Mouse (Mus musculus) cerebellum, postnatal 25 days (tissue): Measurements from ENCODE around the gene Bnip2.

Experiments used
- DNase-seq, 2 experiments: peaks; one replicate each; pipeline ENCODE4 v3.0.0; 2021; ENCODE audit warnings: mixed read lengths in 2 of 2

Bnip2 gene

DNA sequence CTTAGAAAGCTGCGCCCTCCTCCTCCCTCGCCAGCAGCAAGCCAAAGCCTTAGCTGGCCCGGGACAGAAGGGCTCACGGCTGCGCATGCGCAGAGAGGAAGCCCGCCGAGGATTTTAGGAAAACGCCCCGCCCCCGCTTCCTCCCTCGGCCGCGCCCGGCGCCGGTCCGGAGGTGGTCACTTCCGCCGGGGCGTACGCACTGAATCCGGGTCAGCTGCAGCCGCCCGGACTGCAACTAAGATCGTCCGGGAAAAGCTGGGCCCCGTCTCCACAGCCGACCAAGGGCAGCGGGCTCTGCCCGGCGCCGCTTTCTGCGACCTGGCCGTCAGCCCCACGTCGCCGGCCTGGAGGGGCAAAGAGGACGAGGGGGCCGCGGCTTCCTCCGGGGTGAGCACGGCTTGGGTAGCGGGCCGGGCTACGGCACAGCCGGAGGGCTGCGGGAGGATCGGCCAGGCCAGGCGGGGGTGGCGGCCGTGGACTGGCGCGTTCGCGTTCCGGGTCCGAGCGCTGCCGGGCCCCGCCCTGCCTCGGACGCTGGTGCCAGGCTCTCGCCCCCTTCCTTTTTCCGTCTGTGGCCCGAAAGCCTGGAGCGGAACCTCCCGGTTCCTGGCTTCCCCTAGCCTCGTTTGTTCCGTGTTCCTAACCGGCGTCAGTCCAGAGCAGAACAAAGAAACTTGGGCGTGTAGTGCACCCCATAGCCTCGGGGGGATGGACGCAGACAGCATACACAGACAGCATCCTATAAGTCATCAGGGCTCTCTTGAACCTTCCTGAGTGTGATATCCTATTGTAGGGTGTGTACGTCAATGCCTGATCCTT lies at the start of gene Bnip2:
TSS of gene Bnip2 (plus strand) at position 164 of the 819 bp plus-strand sequence.
- DNase-seq = peak; percentile 98 to 99

DNA sequence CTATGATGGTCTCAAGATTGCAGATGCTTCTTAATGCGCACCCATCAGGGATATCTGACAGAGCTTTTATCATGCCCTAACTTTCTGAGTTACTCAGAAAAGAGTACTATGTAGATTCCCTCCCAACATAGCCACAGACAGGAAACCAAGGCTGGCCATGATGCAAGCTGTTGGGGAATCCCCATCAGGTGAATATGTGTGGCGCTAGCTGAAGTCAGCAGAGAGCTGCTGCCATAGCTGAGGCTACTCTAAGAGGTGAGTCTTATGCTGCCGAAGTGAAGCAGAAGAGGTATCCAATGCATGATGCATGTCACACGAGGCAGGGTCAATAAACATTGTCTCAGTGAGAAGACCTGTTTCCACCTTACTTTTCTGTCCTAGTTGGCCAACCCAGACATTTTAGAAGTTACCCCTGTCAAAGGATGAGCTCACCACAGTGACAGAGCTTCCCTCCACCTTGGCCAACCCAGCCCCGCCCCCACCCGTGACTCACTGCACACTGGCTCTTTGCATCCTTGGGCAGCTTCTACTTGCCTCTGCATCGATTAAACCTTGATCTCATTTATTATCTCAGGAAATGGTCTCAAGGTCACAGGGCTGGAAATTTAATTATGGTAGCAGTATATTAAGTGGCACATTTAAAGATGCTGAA lies 48.3 kb upstream of the Bnip2 start:
- no peak for DNase-seq

DNA sequence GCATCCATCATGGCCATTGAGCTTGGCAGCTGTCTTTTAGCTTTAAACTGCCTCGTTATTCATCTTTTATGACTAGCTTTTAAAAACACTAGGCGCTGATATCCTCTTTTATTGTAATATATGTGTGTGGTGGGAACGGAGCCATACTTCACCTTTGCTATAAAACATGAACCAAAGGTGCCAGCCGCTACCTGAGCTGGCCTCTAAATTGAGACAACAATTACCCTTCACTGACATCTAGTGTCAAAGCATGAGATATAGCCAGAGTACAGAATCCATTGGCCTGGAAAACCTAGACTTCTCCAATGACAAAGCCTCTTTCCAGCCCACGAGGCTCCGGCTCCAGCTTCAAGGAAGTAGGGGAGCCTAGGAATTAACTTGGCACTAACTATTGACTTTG lies 47.7 kb upstream of the Bnip2 start:
- no peak for DNase-seq

DNA sequence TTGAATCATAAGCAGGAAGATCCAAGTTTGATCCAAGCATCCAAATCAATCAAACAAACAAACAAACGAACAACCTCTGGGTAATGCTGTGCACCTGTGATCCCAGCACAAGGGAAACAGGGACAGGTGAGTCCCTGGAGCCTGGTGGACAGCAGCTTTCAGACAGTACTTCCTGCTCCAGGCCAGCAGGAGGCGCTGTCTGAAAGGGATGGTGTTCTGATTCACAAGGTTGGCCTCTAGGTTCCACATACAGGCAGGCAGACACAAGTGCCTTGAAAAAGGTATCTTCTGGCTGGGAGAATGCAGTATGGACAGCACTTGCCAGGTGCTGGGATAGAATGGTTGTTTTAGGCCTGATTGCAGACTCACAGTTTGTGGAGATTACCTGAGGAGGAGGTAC lies 40.3 kb upstream of the Bnip2 start:
- DNase-seq = peak in 1 of 2 experiments; percentile 17

DNA sequence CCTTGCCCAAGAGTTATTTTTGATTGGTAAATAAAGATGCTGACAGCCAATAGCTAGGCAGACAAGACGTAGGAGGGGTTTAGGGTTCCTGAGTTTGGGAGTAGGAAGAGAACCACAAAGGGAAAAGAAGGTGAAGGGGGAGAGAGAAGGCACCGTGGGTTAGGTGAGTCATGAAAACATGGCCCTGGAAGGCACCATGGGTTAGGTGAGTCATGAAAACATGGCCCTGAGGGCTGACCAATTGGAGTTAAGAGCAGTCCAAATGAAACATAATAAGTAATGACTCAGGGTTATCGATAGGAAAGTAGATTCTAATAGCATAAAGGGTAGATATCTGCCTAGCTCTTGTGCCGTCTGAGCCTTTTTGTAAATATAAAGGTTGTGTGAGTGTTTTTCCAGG lies 39.6 kb upstream of the Bnip2 start:
- no peak for DNase-seq

DNA sequence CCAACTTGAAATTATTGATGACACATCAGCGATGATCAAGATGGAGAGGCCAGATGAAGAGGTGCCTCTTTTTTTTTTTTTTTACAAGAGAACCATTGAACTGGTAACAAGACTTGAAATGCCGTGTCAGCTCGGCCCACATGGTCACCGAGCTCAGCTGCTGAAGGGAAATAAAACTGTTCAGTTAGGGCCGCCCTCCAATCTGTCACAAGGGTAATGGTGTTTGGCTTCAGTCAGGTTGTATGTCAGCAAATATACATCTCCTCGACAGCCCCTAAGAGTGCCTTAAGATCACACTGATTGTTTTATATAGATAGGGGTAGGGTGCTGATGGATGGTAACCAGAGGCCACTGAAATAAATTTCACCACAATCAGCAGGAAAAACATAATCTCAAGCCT lies 28.3 kb upstream of the Bnip2 start:
- DNase-seq = no peak

DNA sequence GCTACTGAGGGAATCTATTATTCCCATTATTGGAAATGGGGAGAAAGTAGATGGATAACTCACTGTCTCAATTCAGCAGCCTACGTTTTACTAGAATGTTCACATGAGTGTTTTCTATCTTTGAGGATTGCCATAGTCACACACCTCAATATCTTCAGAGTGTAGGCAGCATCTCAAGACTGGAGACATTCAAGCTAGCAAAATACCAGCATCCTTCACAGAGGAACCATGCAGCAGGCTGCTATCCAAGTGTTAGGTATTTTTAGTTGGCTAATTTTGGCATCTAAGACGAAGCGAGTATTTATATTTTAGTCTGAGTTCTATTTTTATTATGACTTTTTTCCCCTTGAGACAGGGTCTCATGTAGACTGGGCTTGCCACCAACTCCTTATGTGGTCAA lies 24.9 kb upstream of the Bnip2 start:
- no peak for DNase-seq

DNA sequence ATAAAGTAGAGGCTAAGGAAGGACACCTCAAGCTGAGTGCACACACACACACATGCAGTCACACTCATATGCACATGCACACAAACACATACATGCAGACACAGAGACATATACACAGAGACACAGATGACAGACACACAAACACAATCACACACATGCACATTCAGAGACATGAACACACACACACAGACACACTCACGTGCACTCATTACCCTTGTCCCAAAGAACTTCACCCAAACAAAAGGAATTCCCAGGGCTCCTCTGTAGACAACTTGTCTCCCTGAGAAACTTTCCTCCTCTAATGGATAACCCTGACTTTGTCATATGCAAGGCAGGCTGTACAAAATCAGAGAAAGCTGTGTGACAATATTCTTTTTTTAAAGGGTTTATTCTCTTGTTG lies 3.7 kb upstream of the Bnip2 start:
- no peak for DNase-seq

DNA sequence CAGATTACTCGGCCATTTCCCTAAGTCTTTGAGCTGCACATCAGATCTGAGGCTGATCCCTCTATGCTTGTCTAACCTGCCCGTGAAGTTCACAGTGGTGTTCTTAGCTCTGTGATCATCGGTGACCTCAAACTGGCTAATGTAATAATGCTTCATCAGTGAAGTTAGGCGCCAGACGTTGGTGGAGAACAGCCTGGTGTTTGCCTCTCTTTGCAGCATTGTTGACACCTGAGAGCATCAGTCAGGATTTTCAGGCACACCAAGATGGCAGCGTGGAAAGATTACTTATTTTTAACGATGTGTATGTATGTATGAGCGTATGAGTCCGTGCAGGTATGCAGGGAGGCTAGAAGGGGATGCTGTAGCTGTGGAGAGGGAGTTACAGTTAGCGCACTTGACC lies 3.2 kb upstream of the Bnip2 start:
- no peak for DNase-seq

DNA sequence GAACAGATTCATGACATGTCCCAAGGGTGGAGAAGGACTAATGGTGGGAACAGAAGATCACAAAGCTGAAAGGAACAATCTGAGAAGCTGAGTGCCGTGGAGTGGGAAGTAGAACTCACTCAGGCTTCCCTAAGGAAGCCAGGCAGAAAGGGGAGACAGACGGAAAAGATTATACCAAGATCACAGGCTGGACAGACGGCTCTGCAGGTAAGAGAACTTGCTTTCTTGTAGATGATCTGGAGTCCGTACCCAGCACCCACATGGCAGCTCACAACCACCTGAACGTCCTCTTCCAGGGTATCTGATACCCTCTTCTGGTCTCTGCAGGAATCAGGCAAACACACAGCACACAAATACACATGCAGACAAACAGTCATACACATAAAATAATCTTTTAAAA lies 2.7 kb upstream of the Bnip2 start:
- DNase-seq = no peak

DNA sequence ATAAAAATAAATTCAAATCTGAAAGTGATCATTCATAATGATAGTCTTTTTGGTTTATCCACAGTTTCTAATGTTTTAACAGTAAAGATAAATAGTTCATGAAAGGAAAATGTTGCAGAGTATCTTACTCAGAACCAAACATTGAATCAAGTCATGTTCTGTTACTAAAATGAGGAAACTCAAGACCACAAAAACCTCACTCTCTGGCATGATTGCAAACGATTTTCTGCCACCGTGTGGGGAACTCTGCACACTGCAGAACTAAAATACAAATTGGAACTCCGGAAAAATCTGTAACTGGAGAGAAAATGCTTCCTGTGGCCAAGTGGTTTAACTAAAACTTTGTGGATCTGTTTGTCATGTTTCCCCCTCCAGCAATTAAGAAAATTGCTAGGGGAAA lies 1.7 kb upstream of the Bnip2 start:
- peak; percentile 44 to 70 for DNase-seq

DNA sequence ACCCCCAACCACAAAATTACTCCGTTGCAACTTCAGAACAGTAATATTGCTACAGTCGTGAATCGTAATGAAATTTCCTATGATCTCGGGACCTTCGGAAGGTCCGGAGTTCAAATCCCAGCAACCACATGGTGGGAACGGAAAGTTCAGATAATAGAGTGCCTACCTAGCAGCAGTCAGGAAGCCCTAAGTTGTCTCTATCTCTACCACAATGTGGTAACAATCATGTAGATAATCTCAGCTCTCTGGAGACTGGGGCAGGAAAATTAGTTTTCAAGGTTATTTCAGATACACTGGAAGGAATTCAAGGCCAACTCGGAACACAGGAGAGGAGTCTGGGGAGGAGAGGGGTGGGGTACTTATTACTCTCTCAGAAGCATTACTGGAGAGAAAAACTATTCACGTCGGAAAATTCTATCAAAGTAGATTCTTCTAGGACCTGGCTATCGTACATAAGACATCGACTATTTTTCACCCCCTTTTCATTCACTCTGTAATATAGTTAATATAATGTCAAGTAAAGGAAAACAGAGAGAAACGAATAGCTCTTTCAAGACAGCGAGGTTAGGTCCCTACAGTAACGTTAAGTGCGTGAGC lies 462 bp upstream of the Bnip2 start:
- no peak for DNase-seq

DNA sequence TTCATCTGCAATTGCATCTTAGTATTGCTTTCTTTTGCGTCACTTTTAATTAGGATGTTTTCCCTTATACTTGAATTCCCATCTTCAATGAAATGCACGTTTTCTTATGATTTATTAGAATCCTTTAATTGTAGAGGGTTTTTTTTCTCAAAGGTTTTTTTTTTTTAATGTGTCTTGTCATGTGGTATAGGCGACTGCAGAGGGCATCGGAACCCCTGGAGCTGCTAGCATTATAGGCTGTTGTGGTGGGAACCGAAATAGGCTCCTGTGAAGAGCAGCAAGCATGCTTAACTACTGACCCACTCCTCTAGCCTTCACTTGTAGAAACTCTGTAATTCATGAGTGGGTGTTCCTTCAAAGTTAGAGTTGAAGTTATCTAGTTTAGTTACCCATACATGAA lies 1.1 kb downstream of the Bnip2 start:
- no peak for DNase-seq

DNA sequence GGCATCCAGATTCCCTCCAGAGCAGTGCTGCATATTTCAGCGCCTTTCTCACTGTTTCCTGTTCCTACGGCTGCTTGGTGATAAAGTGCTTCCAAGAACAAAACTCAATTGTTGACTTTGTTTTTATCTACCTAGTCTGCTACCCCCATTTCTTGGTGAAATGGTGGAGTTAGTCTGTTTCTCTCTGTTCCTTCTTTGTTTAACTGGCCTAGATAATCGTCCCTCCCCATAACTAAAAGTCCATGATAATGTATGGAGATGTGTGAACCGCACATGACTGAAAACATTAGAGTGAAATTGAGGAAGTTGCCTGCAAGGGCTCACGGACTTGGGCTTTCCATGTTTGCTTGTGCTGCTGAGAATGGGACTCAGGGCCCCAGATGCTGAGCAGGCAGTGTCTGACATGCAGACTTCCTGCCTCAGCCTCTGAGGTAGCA lies 3.6 kb downstream of the Bnip2 start:
- DNase-seq = no peak

DNA sequence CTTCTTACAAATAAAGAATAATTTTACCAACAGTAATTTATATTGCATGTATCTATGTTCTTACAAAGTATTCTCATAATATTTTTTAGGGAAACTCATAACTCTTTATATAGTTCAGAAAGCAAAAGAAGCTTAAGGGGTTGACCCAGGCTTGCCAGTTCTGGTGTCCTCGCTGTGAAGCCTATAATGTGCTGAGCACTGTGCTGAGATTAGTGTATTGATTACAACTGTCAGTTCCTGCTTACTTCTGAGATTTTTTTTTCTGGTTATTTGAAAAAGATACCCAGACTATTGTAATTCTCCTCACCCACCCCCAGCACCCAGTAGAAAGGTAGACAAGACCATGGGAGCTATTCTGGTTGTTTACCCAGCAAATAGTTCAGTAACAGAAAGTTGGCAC lies 4.2 kb downstream of the Bnip2 start:
- no peak for DNase-seq

DNA sequence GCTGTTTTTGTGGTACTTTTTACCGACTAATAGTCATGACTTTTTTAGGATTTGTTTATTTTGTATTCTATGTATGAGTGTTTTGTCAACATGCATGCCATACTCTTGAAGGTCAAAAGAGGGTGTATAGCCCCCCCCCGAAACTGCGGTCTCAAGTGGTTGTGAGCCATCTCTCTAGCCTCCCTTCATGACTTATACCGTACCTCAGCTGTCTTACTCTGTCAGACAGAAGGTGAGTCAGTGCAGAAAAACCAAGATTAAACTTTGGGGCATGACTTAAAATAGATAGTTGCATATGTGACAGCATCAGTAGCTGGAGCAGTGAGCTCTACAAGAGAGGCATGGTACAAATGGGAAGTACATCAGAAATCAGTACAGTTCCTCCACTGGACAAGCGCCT lies 5.3 kb downstream of the Bnip2 start:
- no peak for DNase-seq

DNA sequence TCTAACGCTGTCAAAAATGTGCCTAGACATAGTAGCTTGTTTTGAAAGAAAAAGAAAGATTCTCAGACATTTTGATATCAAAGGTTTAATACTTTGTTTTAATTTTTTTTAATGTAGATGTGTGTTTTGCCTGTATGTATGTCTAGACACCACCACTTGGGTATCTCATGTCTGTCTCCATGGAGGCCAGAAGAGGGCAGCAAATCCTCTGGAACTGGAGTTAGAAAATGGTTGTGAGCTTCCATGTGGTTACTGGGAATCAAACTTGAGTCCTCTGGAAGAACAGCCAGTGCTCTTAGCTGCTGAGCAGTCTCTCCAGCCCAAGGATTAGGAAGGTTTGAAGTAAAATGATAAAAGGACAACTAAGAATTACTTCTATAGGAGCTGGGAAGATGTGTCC lies 10.1 kb downstream of the Bnip2 start:
- no peak for DNase-seq

DNA sequence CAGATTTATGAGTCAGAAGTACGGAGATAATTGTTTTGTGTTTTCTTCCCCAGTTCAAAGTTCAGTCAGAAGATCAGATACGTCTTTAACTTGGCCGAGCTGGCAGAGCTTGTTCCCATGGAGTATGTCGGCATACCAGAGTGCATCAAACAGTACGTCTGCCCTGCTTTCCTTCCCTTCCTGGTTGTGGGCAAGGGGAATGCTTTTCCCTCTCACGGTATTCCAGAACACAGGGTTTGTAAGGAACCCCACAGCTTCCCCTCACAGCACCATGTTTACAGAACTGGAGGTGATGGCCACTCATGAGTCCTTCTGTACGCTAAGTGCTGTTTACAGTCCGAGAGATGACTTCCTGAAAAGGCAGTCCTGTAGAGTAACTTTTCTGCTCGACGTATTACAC lies 14.2 kb downstream of the Bnip2 start:
- DNase-seq = no peak

DNA sequence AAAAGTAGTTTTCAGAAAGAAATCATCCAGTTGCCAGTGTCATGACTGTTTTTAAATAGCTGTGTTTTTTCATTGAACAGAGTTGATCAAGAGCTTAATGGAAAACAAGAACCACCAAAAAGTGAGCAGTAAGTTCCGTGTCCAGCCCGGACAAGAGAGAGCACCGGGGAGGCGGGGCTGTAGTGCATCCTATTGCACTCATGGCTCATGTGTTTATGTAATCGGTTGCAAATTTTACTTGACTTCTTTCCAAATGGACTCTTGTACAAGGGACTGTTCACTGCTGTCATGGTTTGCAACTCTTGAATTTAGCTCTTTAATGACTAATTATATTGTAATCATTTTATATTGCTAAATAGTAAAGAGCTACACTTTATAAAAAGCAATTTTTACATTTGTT lies 17.7 kb downstream of the Bnip2 start:
- no peak for DNase-seq

DNA sequence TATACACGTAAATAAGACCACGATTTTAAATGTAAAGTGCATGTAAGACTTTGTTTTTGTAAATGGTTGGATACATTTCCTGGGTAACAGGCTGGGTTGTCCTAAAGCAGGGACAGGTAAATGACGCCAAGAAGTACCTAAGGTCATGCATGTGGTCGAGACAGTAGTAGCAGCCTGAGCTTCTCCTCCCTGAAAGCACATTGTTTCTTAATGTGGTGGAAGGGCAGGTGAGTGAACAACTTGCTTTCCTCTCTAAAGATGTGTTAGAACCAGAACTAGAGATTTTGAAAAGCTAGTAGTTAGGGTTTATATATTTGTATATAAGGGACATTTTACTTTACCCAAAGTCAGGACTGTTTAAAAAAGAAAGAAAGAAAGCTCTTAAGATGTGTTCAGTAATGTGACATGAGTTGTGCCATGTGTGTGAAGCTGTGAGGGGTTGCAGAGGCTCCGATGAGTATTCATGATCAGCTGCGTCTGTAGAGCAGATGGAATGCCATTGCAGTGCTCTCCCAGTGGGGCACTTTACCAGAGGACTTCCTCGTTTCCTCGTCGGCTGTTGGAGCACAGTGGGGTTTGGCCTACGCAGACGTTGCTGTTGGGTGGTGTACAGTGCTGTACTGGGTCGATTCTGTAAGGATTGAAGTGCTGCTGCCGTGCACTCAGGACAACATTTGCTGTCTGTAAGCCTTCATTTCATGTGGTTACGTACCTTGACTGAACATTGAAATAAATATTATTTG lies 18.4 kb downstream of the Bnip2 start:
- no peak for DNase-seq

DNA sequence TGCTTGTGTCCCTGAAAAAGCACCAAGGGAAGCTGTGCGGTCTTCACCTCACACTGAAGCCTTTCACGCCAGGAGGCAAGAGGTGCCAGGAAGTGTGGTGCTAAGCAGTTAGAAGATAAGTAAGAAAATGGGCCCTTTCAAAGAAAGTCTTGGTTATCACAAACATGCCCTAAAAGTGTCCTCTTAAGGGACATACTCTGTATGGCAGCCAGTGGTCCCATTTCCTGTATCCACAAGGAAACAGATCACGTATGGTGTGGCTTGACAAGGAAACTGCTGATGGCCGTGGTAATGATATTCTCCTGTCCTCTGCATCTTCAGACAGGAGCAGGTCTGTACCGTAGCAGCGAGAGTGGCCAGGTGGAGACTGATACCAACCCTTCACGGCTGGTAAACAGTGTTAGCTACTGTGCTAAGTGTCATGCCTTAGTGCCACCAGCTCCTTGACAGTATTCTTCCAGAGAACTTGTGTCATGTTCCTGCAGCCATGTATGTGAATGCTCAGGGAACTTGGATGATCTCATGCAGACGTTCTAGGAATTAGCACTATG lies 20.6 kb downstream of the Bnip2 start:
- no peak for DNase-seq

DNA sequence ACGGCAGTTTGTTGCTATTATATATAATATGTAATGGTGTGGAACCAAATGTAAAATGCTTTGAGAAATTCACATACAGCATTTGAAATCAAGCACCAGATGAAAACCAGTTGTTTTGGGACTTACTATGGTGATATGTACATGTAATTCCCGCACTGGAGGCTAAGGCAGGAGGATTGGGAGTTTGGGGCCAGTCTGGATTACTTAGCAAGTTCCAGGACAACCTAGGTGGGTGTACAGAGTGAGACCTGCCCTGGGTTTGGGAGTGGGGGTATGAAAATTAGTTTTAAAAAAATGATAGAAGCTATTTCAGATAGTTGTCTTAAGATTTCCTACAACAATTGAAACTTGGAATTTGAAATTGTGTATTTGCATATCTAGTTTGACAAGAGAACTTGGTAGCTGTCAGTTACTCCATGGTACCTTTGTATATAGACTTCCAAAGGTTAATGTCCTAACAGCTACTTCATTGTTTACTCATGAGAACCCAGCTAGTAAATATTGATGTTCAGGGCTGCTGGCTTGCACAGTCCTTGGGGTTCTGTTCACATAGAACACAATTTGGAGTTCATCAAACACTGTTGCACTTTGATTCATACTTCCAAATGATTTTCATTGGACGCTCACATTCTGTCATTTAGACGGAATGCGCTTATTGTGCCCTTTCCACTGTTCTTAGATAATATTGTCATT lies 21.7 kb downstream of the Bnip2 start:
- DNase-seq = no peak
